Mouse (Mus musculus) right cerebral cortex, postnatal 14 days (tissue): ENCODE data around the gene Art4.

Experiments used
- DNase-seq: peaks from one replicate; pipeline ENCODE4 v3.0.0; 2022

The Art4 gene

GRCm38 (mm10) chr6:136821086-136821485 is 36.4 kb downstream of the Art4 start:
- no peak for DNase-seq

- no peak for DNase-seq
Measured at GRCm38 (mm10) chr6:136820381-136820780, 37.2 kb downstream of the Art4 start.

DNA sequence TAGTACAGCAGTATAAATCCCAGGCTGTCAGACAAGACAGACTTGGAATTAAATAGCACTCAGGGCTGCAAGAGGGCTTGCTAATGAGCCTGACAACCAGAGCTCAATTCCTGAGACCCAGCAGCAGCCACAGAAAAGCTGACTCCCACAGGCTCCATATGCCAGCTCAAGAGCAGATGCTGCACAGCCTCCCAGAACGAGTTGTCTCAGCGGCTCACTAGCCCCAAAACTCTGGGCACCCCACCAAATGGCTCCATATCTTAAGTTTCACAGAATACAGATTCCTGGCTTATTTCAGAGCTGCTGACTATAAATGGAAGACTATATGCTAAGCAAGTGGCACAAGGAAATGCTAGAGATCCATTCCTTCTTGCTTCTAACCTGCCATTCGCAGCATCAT is 40.0 kb downstream of the Art4 start:
- DNase-seq: peak; percentile 79

- no peak for DNase-seq
Measured at GRCm38 (mm10) chr6:136816826-136817225, 40.7 kb downstream of the Art4 start.

- no peak for DNase-seq
Measured at GRCm38 (mm10) chr6:136815381-136815780, 42.2 kb downstream of the Art4 start.

GRCm38 (mm10) chr6:136813117-136813516 is 44.4 kb downstream of the Art4 start:
- peak; percentile 38 for DNase-seq

DNA sequence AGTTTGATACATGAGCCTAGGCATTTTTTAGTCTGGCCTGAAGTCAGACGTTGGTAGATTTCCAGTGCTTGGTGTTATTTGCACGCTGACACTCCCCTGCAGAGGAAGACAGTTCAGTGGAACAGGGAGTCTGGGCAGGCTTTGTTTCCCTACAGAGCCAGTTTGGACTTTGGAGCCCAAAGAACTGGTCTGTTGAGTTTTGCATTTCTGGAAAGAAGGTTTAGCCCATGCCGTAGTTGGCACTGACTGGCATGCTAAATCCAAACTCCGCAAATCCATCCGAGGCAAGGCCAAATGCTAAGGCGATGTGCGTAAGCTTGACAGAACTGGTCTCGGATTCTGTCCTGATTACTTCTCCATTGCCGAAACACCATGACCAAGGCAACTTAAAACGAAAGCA is 46.3 kb downstream of the Art4 start:
- no peak for DNase-seq

DNA sequence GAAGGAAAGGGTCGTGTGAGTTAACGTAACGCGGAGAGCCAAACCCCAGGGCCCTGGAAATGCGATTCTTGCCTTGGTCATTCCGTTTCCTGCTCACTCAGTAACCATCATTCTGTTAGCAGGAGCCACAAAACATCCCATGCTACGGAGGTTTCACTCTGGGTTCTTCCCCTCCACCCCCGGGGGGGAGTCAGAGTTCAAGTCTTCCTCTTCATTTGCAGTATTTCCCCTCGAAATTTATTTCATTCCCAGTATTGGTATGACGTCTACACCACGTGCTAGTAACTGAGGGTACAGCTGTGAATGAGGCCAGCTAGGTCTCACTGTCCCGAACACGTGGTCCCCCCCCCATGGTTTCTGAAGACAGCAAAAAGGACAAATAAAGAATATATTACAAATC is 47.9 kb downstream of the Art4 start:
- no peak for DNase-seq

- DNase-seq: no peak
Measured at GRCm38 (mm10) chr6:136809077-136809476, 48.5 kb downstream of the Art4 start.

GRCm38 (mm10) chr6:136808631-136809046 is 48.9 kb downstream of the Art4 start:
- DNase-seq: peak; percentile 48

- DNase-seq: peak; percentile 96
Measured at GRCm38 (mm10) chr6:136808014-136808417, 49.5 kb downstream of the Art4 start, which contains the start of gene H2afj. Gene H2afj, plus strand, starts transcription at chr6:136808244.

DNA sequence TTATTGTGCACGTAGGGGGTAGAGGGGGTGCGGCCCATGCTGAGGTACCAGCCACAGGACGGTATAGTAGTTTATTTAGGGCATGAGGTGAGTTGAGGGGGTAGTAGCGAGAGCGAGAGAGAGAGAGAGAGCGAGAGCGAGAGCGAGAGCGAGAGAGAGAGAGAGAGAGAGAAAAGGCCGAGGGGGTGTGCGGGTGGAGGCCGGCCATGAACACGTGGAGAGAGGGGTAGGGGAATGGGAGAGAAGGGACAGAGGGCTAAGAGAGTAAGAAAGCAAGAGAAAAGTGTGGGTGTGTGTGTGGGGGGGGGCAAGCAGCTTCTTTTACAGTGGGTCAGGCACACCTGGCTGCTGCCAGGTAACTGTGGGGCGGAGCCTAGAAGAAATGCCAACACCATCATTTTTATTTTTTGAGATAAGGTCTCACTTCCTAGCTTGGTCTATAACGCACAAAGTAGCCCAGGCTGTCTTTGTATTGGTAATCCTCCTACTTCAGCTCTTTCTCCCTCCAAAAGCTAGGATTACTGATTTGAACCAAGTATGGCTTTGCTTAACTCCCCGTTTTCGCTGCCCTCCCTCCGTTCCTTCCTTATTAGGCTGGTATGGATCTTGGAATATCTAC is 50.0 kb downstream of the Art4 start:
- no peak for DNase-seq

GRCm38 (mm10) chr6:136806819-136807218 is 50.7 kb downstream of the Art4 start:
- no peak for DNase-seq

- DNase-seq: no peak
Measured at GRCm38 (mm10) chr6:136805409-136805775, 52.1 kb downstream of the Art4 start.

GRCm38 (mm10) chr6:136804705-136805408 is 52.7 kb downstream of the Art4 start:
- no peak for DNase-seq

- peak; percentile 91 for DNase-seq
Measured at GRCm38 (mm10) chr6:136803739-136804633, 53.5 kb downstream of the Art4 start, which contains the start of gene Hist4h4. Gene Hist4h4, minus strand, starts transcription at chr6:136804415.

GRCm38 (mm10) chr6:136803093-136803738 is 54.3 kb downstream of the Art4 start:
- DNase-seq: no peak

DNA sequence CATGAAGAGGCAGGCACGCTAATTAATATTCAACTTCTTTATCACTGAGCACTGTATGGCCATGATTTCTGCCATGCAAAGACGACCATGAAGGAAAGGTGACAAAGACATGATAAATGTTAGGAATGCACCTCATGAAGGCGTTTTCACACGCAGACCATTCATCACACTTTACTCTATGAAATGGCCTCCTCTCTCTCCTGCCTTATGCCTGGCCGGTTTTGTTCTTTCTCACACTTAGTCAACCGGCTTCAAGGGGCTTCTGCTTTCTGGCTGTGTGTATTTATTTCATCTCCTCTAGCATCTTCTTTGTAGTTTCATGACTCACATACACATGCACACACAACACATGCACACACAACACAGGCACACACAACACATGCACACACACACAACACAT is 56.3 kb downstream of the Art4 start:
- no peak for DNase-seq

DNA sequence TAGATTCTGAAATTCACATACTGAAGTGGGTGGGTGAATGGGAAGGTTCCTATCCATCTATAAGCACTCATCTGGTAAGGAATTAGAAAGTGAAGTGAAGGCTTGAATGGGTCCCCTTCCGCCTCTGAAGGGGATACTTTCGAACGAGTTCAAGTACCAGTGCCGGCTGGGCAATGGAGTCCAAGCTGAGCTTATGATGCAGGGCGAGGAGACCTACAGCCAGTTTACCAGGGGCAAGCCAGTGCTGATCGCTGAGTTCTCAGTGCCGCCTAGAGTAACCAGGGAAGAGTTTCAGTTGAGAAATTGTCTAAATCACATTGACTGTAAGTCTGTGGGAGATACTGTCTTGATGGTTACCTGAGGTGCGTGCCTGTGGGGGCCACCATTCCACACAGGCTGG is 56.8 kb downstream of the Art4 start:
- DNase-seq: no peak
